Mouse (Mus musculus): ENCODE results near the gene Zfp568.

Zfp568 gene

GRCm38 (mm10) chr7:29989031-29989430, 5.3 kb downstream of the Zfp568 start:
- DNase-seq (ENCODE audit: low spot score): no peak

GRCm38 (mm10) chr7:29992698-29993097, 8.9 kb downstream of the Zfp568 start:
- DNase-seq (ENCODE audit: low spot score): no peak

- DNase-seq (ENCODE audit: low spot score): no peak
These were observed 9.6 kb downstream of the Zfp568 start for GRCm38 (mm10) chr7:29993340-29993739.

GRCm38 (mm10) chr7:29995134-29995533, 11.4 kb downstream of the Zfp568 start:
- no peak for DNase-seq (ENCODE audit: low spot score)

GRCm38 (mm10) chr7:30000601-30001000, 16.8 kb downstream of the Zfp568 start:
- no peak for DNase-seq (ENCODE audit: low spot score)

- DNase-seq (ENCODE audit: low spot score): no peak
These were observed 23.8 kb downstream of the Zfp568 start for GRCm38 (mm10) chr7:30007601-30008000.

- DNase-seq (ENCODE audit: low spot score): peak; percentile 37
These were observed 24.4 kb downstream of the Zfp568 start for GRCm38 (mm10) chr7:30008020-30008690.

GRCm38 (mm10) chr7:30009321-30010085, 25.7 kb downstream of the Zfp568 start:
- no peak for DNase-seq (ENCODE audit: low spot score)

GRCm38 (mm10) chr7:30010551-30011195, 26.9 kb downstream of the Zfp568 start:
- no peak for DNase-seq (ENCODE audit: low spot score)

GRCm38 (mm10) chr7:30012956-30013363, 29.2 kb downstream of the Zfp568 start:
- peak; percentile 70 for DNase-seq (ENCODE audit: low spot score)

GRCm38 (mm10) chr7:30017226-30017625, 33.5 kb downstream of the Zfp568 start:
- no peak for DNase-seq (ENCODE audit: low spot score)

GRCm38 (mm10) chr7:30019543-30019942, 35.8 kb downstream of the Zfp568 start:
- no peak for DNase-seq (ENCODE audit: low spot score)

- DNase-seq (ENCODE audit: low spot score): no peak
These were observed 39.6 kb downstream of the Zfp568 start for GRCm38 (mm10) chr7:30023324-30023723.

- DNase-seq (ENCODE audit: low spot score): no peak
These were observed 40.0 kb downstream of the Zfp568 start for GRCm38 (mm10) chr7:30023800-30024199.

GRCm38 (mm10) chr7:30025358-30025757, 41.6 kb downstream of the Zfp568 start:
- DNase-seq (ENCODE audit: low spot score): no peak

GRCm38 (mm10) chr7:30027331-30027730, 43.6 kb downstream of the Zfp568 start:
- no peak for DNase-seq (ENCODE audit: low spot score)

GRCm38 (mm10) chr7:30028572-30028971, 44.8 kb downstream of the Zfp568 start:
- DNase-seq (ENCODE audit: low spot score): no peak

- peak; percentile 61 for DNase-seq (ENCODE audit: low spot score)
These were observed 46.9 kb downstream of the Zfp568 start for GRCm38 (mm10) chr7:30030677-30031076.

GRCm38 (mm10) chr7:30031379-30031778, 47.6 kb downstream of the Zfp568 start:
- no peak for DNase-seq (ENCODE audit: low spot score)

- no peak for DNase-seq (ENCODE audit: low spot score)
These were observed 50.6 kb downstream of the Zfp568 start for GRCm38 (mm10) chr7:30034331-30034730.

- DNase-seq (ENCODE audit: low spot score): no peak
These were observed 60.6 kb downstream of the Zfp568 start for GRCm38 (mm10) chr7:30044354-30044753.

GRCm38 (mm10) chr7:30048126-30048525, 64.4 kb downstream of the Zfp568 start:
- peak; percentile 65 for DNase-seq (ENCODE audit: low spot score)

All from adipocyte (in vitro differentiated cells).